Mouse (Mus musculus): ENCODE results near the gene Plekha6.

GRCm38 (mm10) chr1:133237670-133238069, 73.7 kb downstream of the Plekha6 start:
- TF ChIP-seq CTCF (IDR thresholded peaks at IDR 0.05; ENCODE audit: control insufficient read depth, insufficient read depth, low read length) (no peak), POLR2A (IDR thresholded peaks at IDR 0.05; ENCODE audit: borderline replicate concordance, control insufficient read depth, low read depth, low read length) (no peak)
